ENCODE assay signal across 20 mouse cellular contexts in genomic region chr4:139013281-139013680, GRCm38 (mm10). TPM values are rescaled to one million over a fixed set of nuclear protein-coding genes. Genes with fewer than 3 reads are reported as not detected.
"Had no signal": no experiment of that assay in that cellular context is flagged by ENCODE, and none has a peak within 500 bp of the region (broad histone marks: within the 10 kb centered on the region; RNA-seq: fewer than 3 reads in every experiment).

No protein-coding gene starts in this region.

- H3K27me3 ChIP-seq: limb, embryonic 13.5 days; neural tube, embryonic 15.5 days; stomach, embryonic 15.5 days had no signal

- H3K4me1 ChIP-seq: limb, embryonic 13.5 days; midbrain, embryonic 10.5 days; stomach, embryonic 15.5 days had no signal

- H3K4me3 ChIP-seq: limb, embryonic 13.5 days; midbrain, embryonic 10.5 days; myocyte; neural tube, embryonic 15.5 days; stomach, embryonic 15.5 days had no signal

- H3K27ac ChIP-seq: limb, embryonic 13.5 days; liver, embryonic 14.5 days; midbrain, embryonic 10.5 days; neural tube, embryonic 15.5 days; stomach, embryonic 15.5 days had no signal

- H3K36me3 ChIP-seq: limb, embryonic 13.5 days; midbrain, embryonic 10.5 days; neural tube, embryonic 15.5 days; stomach, embryonic 15.5 days had no signal

- DNase-seq: left cerebral cortex, postnatal 4 days; lung, adult 18-20 months; lung, postnatal 4 days; midbrain, embryonic 14.5 days; retina, postnatal 1 day; right cerebral cortex, postnatal 4 days; thymus, postnatal 4 days had no signal

RNA-seq across cellular contexts. Expression of gene Rnf186, which starts 46.4 kb away (rescaled TPM):
- total RNA-seq: layer of hippocampus, adult 8-10 months; layer of hippocampus, postnatal 14 days; left cerebral cortex, adult 18-20 months; left cerebral cortex, postnatal 10 days; left cerebral cortex, postnatal 4 days; megakaryocyte, adult 5-6 weeks had no signal
- polyA plus RNA-seq: midbrain, embryonic 10.5 days; midbrain, embryonic 14.5 days; myocyte; neural tube, embryonic 11.5 days; neural tube, embryonic 15.5 days; testis, adult 2 months had no signal
